Mouse (Mus musculus) heart, embryonic 14.5 days (tissue): ENCODE measurements at regions not wholly inside any gene's neighbourhood (a gene's known extent, or its start where the extent isn't known, plus 50 kb on each side); places are given as distances from the start of the nearest gene placed in this dataset.

ENCODE experiments used
- ATAC-seq: fragments of 200-750 bp; cut with Nextera tagmentation; 2 replicates; pipeline ENCODE4 v1.8.0; 2017; ENCODE audit warnings: low read depth, moderate TSS enrichment; ENCODE audit not compliant: insufficient number of reproducible peaks, insufficient read depth, low FRiP score
- H3K27ac ChIP-seq, 2 experiments: fragments of 200-500 bp in 1 of 2; fragments of 300-500 bp in 1 of 2; sonication (generic) in 1 of 2; replicated peaks in 1 of 2; 2 replicates each; pipeline ENCODE4 v1.5.1; 2012 to 2014; ENCODE audit warnings: low read depth in 2 of 2, low read length in 2 of 2, control low read depth in 1 of 2, mild to moderate bottlenecking in 1 of 2, mixed read lengths in 1 of 2; ENCODE audit not compliant: control insufficient read depth in 1 of 2, insufficient read depth in 1 of 2
- H3K27me3 ChIP-seq: fragments of 300-500 bp; sonication (generic); 2 replicates; pipeline ENCODE4 v1.6.1; 2014; ENCODE audit warnings: mild to moderate bottlenecking, low read length, control low read depth; ENCODE audit not compliant: control insufficient read depth, insufficient read depth
- H3K36me3 ChIP-seq: fragments of 300-500 bp; sonication (generic); 2 replicates; pipeline ENCODE4 v1.6.1; 2014; ENCODE audit warnings: mild to moderate bottlenecking, control low read depth, low read length, mixed read lengths; ENCODE audit not compliant: control insufficient read depth, insufficient read depth
- H3K4me1 ChIP-seq, 2 experiments: fragments of 200-500 bp in 1 of 2; fragments of 300-500 bp in 1 of 2; sonication (generic) in 1 of 2; 2 replicates each; pipeline ENCODE4 v1.6.1; 2012 to 2014; ENCODE audit warnings: low read length in 2 of 2, control low read depth in 1 of 2, mixed read lengths in 1 of 2; ENCODE audit not compliant: control insufficient read depth in 2 of 2, insufficient read depth in 2 of 2
- H3K4me2 ChIP-seq: fragments of 300-500 bp; sonication (generic); 2 replicates; pipeline ENCODE4 v1.6.1; 2014; ENCODE audit warnings: mild to moderate bottlenecking, low read length
- H3K4me3 ChIP-seq, 2 experiments: fragments of 200-500 bp in 1 of 2; fragments of 300-500 bp in 1 of 2; sonication (generic) in 1 of 2; 2 replicates each; pipeline ENCODE4 v1.5.1; 2012 to 2014; ENCODE audit warnings: low read length in 2 of 2, mild to moderate bottlenecking in 2 of 2, control low read depth in 1 of 2, low read depth in 1 of 2, moderate library complexity in 1 of 2; ENCODE audit not compliant: control insufficient read depth in 1 of 2, insufficient read depth in 1 of 2
- H3K9ac ChIP-seq: fragments of 300-500 bp; sonication (generic); 2 replicates; pipeline ENCODE4 v1.6.1; 2014; ENCODE audit warnings: mild to moderate bottlenecking, low read length
- H3K9me3 ChIP-seq: fragments of 300-500 bp; sonication (generic); 2 replicates; pipeline ENCODE4 v1.6.1; 2016; ENCODE audit warnings: low read length, control low read depth; ENCODE audit not compliant: control insufficient read depth
- WGBS: fragments of 180-500 bp; shearing (Covaris S2); extraction: QIAGEN DNeasy Blood & Tissue Kit; methylation state at CpG from one replicate; pipeline ENCODE4 v1.1.7; 2014; 5-methylcytosine and 5-hydroxymethylcytosine counted together

DNA sequence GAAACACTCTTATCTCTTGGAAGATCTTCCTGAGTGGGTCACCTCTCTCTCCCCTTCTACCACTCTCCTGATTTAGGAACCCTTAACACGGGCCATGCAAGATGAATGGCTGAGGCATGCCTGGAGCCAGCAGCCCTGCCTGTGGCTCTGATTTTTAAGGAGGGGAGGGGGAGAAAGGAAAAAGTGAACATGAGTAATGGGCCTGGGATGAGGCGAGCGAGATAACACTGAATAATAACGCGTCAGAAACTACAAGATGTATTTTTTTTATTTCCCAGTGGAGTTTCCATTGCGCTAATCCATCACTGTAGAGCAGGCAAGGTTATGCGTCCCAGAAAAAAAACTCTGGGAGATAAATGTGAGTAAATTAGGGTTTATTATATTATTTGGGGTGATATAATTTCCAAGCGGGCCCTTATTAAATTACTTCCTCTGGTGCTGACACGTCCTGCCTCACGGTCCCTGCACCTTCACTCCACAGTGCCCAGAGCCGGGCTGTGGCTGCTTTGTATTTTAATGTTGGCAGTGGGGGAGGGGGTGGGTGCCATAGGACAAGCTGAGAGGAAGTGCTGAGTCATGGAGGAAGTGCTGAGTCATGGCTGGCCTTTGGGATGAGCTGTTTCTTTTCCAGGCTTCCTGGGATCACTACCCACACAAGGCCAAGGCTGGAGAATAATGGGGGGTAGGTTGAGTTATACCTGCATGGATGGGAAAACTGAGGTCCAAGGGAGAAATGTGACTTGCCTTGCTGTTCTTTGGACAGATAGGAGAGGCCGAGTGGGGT is 103.6 kb upstream of the 4931429L15Rik start:
- H3K36me3 ChIP-seq = no peaks in the 10 kb centered on the region
- ATAC-seq = no peak
- no peaks in the 10 kb centered on the region for H3K9me3 ChIP-seq
- H3K4me2 ChIP-seq = no peak overlapping the region
- H3K9ac ChIP-seq = no peak overlapping the region
- no peak overlapping the region for H3K4me3 ChIP-seq
- WGBS = 63% methylated on average over 12 of the region's 12 CpGs
- peaks cover 40% of the 10 kb centered on the region for H3K27me3 ChIP-seq
- no peaks in the 10 kb centered on the region for H3K4me1 ChIP-seq
- H3K27ac ChIP-seq = no peak overlapping the region

DNA sequence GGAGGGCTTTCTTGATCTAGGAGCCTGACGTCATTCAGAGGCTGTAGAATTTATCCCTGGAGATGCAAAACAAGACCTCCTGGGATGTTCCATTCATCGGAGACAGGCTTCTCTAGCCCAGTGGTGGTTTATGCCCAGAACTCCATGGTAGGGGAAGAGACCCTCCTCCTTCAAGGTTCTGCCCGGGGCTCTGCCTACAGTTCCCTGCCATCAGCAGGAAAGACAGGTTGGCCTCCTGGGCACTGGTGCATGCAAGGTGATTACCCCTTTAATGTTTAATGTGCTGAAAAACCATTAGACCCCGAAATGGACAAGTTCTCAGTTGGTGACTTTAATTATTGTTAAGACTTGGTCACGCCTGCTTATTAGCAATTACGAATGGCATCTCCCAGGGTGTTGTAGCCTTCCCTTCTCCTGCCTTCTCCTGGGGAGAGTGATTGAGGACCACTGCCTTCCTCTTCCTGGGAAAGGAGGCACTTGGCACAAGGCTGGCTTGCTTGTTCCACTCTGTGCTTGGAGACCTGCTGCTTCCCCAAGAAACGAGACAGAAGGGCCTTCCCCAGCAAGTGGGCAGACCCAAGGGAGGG is 102.0 kb upstream of the 4931429L15Rik start:
- H3K9me3 ChIP-seq = no peaks in the 10 kb centered on the region
- no peaks in the 10 kb centered on the region for H3K36me3 ChIP-seq
- no peak overlapping the region for H3K4me3 ChIP-seq
- no peak overlapping the region for H3K9ac ChIP-seq
- H3K4me1 ChIP-seq = no peaks in the 10 kb centered on the region
- ATAC-seq = no peak
- 52% methylated on average over 7 of the region's 7 CpGs for WGBS
- H3K27me3 ChIP-seq = peaks cover 32% of the 10 kb centered on the region
- no peak overlapping the region for H3K27ac ChIP-seq
- no peak overlapping the region for H3K4me2 ChIP-seq

DNA sequence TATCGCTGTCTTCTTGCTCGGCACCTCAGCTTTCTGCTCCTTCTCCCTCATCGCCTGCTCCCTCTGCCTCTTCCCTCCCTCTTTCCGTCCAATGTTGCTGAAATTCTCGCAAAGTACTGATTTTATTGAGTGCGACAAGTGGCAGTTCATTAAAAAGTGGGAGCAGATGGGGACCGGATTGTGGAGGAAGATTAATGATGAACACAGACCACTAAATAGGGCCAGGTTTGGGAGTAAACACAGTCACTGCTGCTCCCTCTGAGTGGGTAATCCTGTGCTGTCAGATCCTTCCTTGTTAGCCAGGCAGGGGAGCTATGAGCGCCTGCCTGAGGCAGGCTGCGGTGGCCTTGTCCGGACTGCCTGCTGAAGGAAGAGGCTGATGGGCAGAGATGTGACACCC is 91.9 kb upstream of the 4931429L15Rik start:
- WGBS = 82% methylated on average over 10 of the region's 10 CpGs
- no peak overlapping the region for H3K4me2 ChIP-seq
- H3K4me3 ChIP-seq = no peak overlapping the region
- no peaks in the 10 kb centered on the region for H3K4me1 ChIP-seq
- ATAC-seq = no peak
- H3K27ac ChIP-seq = no peak overlapping the region
- H3K36me3 ChIP-seq = no peaks in the 10 kb centered on the region
- no peak overlapping the region for H3K9ac ChIP-seq
- no peaks in the 10 kb centered on the region; the same call in 1 of the 2 replicates for H3K27me3 ChIP-seq
- peaks cover 8% of the 10 kb centered on the region for H3K9me3 ChIP-seq

DNA sequence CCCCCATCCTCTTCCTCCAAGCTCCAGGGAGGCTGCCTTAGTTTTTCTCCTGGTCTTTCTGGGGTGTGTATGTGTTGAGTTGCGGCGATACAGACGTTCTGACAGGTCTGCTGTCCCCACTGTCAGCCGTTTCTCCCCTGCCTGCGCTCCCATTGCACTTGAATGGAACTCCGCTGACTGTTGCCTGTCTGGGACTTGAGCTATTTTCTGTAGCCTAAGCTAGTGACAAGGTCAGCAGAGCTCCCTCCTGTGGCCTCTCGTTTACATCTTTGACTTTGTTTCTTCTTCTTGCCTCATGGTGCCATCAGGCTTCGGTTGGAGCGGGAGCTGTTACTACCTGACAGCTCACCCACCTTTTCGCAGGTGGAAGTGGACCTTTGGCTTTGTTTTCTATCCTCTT is 89.0 kb upstream of the 4931429L15Rik start:
- Histone ChIP-seq H3K27ac (no peak overlapping the region), H3K36me3 (no peaks in the 10 kb centered on the region), H3K4me3 (no peak overlapping the region), H3K27me3 (no peaks in the 10 kb centered on the region; the same call in none of the 2 replicates), H3K9ac (no peak overlapping the region), H3K4me2 (no peak overlapping the region), H3K4me1 (no peaks in the 10 kb centered on the region), H3K9me3 (peaks cover 8% of the 10 kb centered on the region)
- 64% methylated on average over 10 of the region's 10 CpGs for WGBS
- ATAC-seq = no peak

DNA sequence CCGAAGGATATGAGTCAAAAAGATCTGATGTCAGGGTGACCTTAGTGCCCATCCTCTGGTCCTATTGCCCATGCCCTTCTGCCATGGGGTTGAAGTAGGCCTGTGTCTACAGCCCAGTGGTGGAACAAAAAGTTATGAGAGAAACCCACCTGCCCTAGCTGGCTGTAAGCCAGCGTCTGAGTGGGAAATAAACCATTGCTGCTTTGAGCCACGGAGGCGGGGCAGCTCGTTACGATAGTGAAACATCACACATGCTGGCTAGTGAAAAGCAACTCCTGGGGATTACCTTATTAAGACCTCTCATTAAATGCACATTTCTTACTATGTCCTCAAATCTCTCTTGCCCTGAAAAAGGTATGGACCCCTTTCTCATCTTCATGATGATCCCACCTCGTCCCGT is 86.8 kb upstream of the 4931429L15Rik start:
- WGBS = 82% methylated on average over 8 of the region's 8 CpGs
- no peak overlapping the region for H3K9ac ChIP-seq
- no peaks in the 10 kb centered on the region for H3K4me1 ChIP-seq
- ATAC-seq = no peak
- H3K36me3 ChIP-seq = no peaks in the 10 kb centered on the region
- no peak overlapping the region for H3K27ac ChIP-seq
- no peaks in the 10 kb centered on the region; the same call in none of the 2 replicates for H3K27me3 ChIP-seq
- no peak overlapping the region for H3K4me2 ChIP-seq
- no peak overlapping the region for H3K4me3 ChIP-seq
- no peaks in the 10 kb centered on the region for H3K9me3 ChIP-seq

DNA sequence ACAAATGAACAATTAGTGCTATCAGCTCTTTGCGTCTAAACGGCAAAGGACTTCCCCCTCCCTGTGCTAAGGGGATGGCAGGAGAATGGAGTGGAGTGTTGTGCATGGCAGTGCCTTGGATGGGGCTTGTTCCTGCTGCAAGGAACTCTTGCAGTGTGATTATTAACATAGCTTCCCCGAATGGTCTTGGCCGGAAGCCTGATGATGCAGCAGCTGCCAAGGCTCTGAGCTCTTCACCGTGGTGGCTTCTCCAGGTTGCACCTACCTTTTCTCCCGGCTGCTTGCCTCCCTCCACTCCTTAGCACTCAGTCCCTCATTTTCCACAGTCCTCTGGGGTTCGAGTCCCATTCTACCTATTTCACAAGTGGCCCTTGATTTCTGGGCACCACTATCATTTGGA is 76.8 kb upstream of the 4931429L15Rik start:
- ATAC-seq = no peak
- Histone ChIP-seq H3K9me3 (no peaks in the 10 kb centered on the region), H3K27ac (no peak overlapping the region), H3K36me3 (no peaks in the 10 kb centered on the region), H3K9ac (no peak overlapping the region), H3K4me3 (no peak overlapping the region), H3K4me2 (no peak overlapping the region), H3K4me1 (no peaks in the 10 kb centered on the region), H3K27me3 (peaks cover 61% of the 10 kb centered on the region)
- WGBS = 63% methylated on average over 7 of the region's 7 CpGs

DNA sequence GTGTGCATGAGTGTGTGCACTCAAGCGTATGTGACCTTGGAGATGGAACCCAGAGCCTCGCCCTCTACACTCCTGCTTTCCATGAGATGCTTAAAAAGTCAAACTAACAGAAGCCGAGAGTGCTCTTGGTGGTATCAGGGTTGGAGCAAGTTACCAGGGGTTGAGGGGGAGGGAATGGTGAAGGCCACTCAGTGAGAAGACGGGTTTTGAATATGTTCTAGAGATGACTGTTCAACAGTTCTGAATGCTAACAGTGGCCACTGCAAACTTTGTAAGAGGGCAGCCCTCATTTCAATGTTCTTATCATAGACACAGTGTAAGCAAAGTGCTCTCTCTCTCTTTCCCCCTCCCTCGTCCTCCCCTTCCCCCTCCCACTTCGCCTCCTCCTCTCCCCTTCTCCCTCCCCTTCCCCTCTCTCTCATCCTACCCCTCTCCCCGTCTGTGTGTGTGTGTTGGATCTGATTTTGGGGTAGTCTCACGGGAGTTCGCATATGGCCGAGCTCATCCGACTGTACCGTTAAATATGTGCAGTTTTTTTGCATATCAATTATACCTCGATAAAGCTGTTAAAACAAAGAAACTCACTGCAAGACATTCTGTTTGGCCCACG is 75.5 kb upstream of the 4931429L15Rik start:
- H3K27me3 ChIP-seq = peaks cover 74% of the 10 kb centered on the region
- no peak for ATAC-seq
- no peak overlapping the region for H3K9ac ChIP-seq
- H3K4me1 ChIP-seq = no peaks in the 10 kb centered on the region
- no peak overlapping the region for H3K27ac ChIP-seq
- H3K36me3 ChIP-seq = no peaks in the 10 kb centered on the region
- H3K4me2 ChIP-seq = no peak overlapping the region
- no peaks in the 10 kb centered on the region for H3K9me3 ChIP-seq
- H3K4me3 ChIP-seq = no peak overlapping the region
- 49% methylated on average over 14 of the region's 14 CpGs for WGBS
